Mouse (Mus musculus) C2C12 (cell line): Measurements from ENCODE around the gene Plxna2.

Source experiments
- CEBPB ChIP-seq: IDR thresholded peaks from one replicate; pipeline ENCODE4 v1.6.1; 2011; ENCODE audit warnings: low read depth, mild to moderate bottlenecking, control low read depth, moderate library complexity
- CTCF ChIP-seq: IDR thresholded peaks from one replicate; pipeline ENCODE4 v1.5.1; 2011; ENCODE audit not compliant: control insufficient read depth, insufficient read depth, insufficient read length
- FOSL1 ChIP-seq: IDR thresholded peaks from one replicate; pipeline ENCODE4 v1.8.0; 2011; ENCODE audit warnings: mild to moderate bottlenecking, low read length; ENCODE audit not compliant: poor library complexity, insufficient read depth, severe bottlenecking
- MAX ChIP-seq: IDR thresholded peaks from one replicate; pipeline ENCODE4 v1.6.1; 2011; ENCODE audit warnings: mild to moderate bottlenecking, control low read depth
- MYOD1 ChIP-seq: IDR thresholded peaks from one replicate; pipeline ENCODE4 v1.6.1; 2011; ENCODE audit warnings: low read depth; ENCODE audit not compliant: control insufficient read depth, insufficient read length
- MYOG ChIP-seq: IDR thresholded peaks from one replicate; pipeline ENCODE4 v1.6.1; 2011; ENCODE audit not compliant: control insufficient read depth, insufficient read length; ENCODE audit errors: extremely low read depth
- USF1 ChIP-seq: IDR thresholded peaks from one replicate; pipeline ENCODE4 v1.6.1; 2011; ENCODE audit warnings: low read depth, mild to moderate bottlenecking, control low read depth, moderate library complexity

GRCm38 (mm10) chr1:194637391-194638304 is 19.6 kb downstream of the Plxna2 start:
- no peak for TF ChIP-seq CTCF
- TF ChIP-seq MAX: no peak
- no peak for TF ChIP-seq USF1
- TF ChIP-seq FOSL1: no peak
- no peak for TF ChIP-seq MYOG
- TF ChIP-seq CEBPB: no peak
- TF ChIP-seq MYOD1: no peak
